Mouse (Mus musculus) kidney, adult 2 months (tissue): ENCODE measurements at regions not wholly inside any gene's neighbourhood (a gene's known extent, or its start where the extent isn't known, plus 50 kb on each side); places are given as distances from the start of the nearest gene placed in this dataset.

Experiments used
- CTCF ChIP-seq: fragments of 200-500 bp; conservative IDR thresholded peaks from 2 replicates; pipeline ENCODE4 v1.5.1; 2011; ENCODE audit warnings: low read depth, mild to moderate bottlenecking, control low read depth, low read length, moderate library complexity, mixed read lengths; ENCODE audit not compliant: insufficient read depth, insufficient read length
- POLR2A ChIP-seq: fragments of 200-500 bp; IDR thresholded peaks from one replicate; pipeline ENCODE4 v1.6.1; 2011; ENCODE audit warnings: low read depth, low read length, control low read depth

GRCm38 (mm10) chr19:49396257-49396656, 1190.4 kb downstream of the Sorcs3 start:
- TF ChIP-seq POLR2A (no peak), CTCF (no peak)
